13 mouse cellular contexts compared by ENCODE assay signal in the genomic region with DNA sequence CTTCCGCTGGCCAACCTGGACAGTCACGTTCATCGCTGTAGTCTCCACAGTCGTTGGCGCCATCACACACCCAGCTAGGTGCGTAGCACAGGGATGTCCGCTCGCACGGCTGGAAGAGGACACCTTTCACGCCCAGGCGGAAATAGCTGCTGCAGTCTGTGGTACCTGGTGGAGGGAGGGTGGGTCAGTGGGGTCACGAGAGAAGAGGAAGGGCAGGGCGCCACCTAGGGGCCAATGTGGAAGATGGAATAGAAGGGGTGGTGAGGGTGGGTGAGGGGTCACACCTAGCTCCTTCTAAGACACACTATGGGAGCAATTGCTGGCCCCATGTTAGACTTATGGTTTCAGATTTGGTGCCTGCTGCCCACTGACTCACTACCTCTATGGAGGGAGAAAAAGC. TPM values are rescaled to one million over a fixed set of nuclear protein-coding genes. Genes with fewer than 3 reads are reported as not detected.
A peak's percentile ranks its signal among the peaks of the same experiment; 100 is the strongest.
DNase-seq lines count a peak whose midpoint lies in the region; ATAC-seq and TF ChIP-seq lines count a peak whose summit lies in the region.
"Had no signal": no experiment of that assay in that cellular context is flagged by ENCODE, and none has a peak within 500 bp of the region (broad histone marks: within the 10 kb centered on the region; RNA-seq: fewer than 3 reads in every experiment).

No protein-coding gene starts in this region.

- no peak overlapping the region for H3K4me3 ChIP-seq in left cerebral cortex, adult 2 months
- no peak overlapping the region for H3K4me3 ChIP-seq in bone marrow macrophage, adult 2 months (ENCODE audit: insufficient read depth, low read length)
- H3K4me3 ChIP-seq: liver, embryonic 13.5 days had no signal

- no peak for TF ChIP-seq POLR2A in bone marrow macrophage, adult 2 months (IDR thresholded peaks at IDR 0.05; ENCODE audit: borderline replicate concordance, low read depth, low read length)

- DNase-seq in cerebellum, postnatal 10 days, result peak; percentile 52 to 63
- DNase-seq in cerebellum, postnatal 36 days, result no peak
- no peak for DNase-seq in left cerebral cortex, adult 2 months (ENCODE audit: extremely low spot score in 1 of 2, low spot score in 2 of 2)
- DNase-seq in left cerebral cortex, postnatal 25 days (ENCODE audit: low spot score in 2 of 2), result no peak
- peak; percentile 56 for DNase-seq in A20 (ENCODE audit: low read depth, low spot score)
- no peak for DNase-seq in heart, postnatal 14 days
- DNase-seq: kidney, adult 18-20 months; layer of hippocampus, postnatal 36 days; liver, embryonic 13.5 days; right cerebral cortex, postnatal 14 days had no signal

- peak; percentile 30 for TF ChIP-seq CTCF in left cerebral cortex, adult 2 months (IDR thresholded peaks at IDR 0.05)
- TF ChIP-seq CTCF in bone marrow macrophage, adult 2 months (IDR thresholded peaks at IDR 0.05; ENCODE audit: low read depth, low read length), result peak; percentile 67

- no peaks in the 10 kb centered on the region for H3K4me1 ChIP-seq in bone marrow macrophage, adult 2 months (ENCODE audit: control insufficient read depth, insufficient read depth, low read length)
- H3K4me1 ChIP-seq: liver, embryonic 13.5 days had no signal

- ATAC-seq in granulocyte monocyte progenitor cell, adult 5-6 weeks (replicated peaks; ENCODE audit: poor library complexity, severe bottlenecking), result no peak

- intact Hi-C loops in left cerebral cortex, adult 2 months (cut with DNase I), result no loop called here
- intact Hi-C loops in left cerebral cortex, postnatal 25 days (cut with DNase I), result no loop called here
- intact Hi-C loops in heart, postnatal 14 days (cut with DNase I), result no loop called here

- H3K27ac ChIP-seq in left cerebral cortex, adult 2 months, result no peak overlapping the region
- H3K27ac ChIP-seq in bone marrow macrophage, adult 2 months (ENCODE audit: insufficient read depth, low read depth, low read length), result no peak overlapping the region
- H3K27ac ChIP-seq: liver, embryonic 13.5 days had no signal

RNA-seq across cellular contexts. Expression of gene Nxph4, which starts 23.0 kb away (rescaled TPM):
- 1 to 10 TPM; 5.4 to 5.5 TPM for total RNA-seq in left cerebral cortex, adult 2 months (2021)
- total RNA-seq in left cerebral cortex, postnatal 25 days (2021), result 1 to 10 TPM; 5.5 to 6.9 TPM
- not detected in 2 replicates for polyA plus RNA-seq in bone marrow macrophage, adult 2 months (2012; ENCODE audit: insufficient read depth, insufficient read length, missing spikeins)
- total RNA-seq in granulocyte monocyte progenitor cell, adult 5-6 weeks (2014; fragmentation: Nextera tagmentation), result not detected in 2 replicates
- total RNA-seq in granulocyte monocyte progenitor cell, adult 5-6 weeks (2017), result not detected in 2 replicates
- total RNA-seq in heart, postnatal 14 days (2021), result 1 to 10 TPM; 1.1 TPM
- total RNA-seq: common myeloid progenitor, adult 5-6 weeks had no signal

RNA-seq across cellular contexts. Expression of gene Shmt2, which starts 35.2 kb away (rescaled TPM):
- 10 to 100 TPM; 24.1 to 26.0 TPM for total RNA-seq in left cerebral cortex, adult 2 months (2021)
- total RNA-seq in left cerebral cortex, postnatal 25 days (2021), result 10 to 100 TPM; 25.7 to 29.9 TPM
- 21.0 and 22.8 TPM in 2 replicates for polyA plus RNA-seq in bone marrow macrophage, adult 2 months (2012; ENCODE audit: insufficient read depth, insufficient read length, missing spikeins)
- total RNA-seq in granulocyte monocyte progenitor cell, adult 5-6 weeks (2014; fragmentation: Nextera tagmentation), result 126 and 187 TPM in 2 replicates
- total RNA-seq in granulocyte monocyte progenitor cell, adult 5-6 weeks (2017), result 102 and 103 TPM in 2 replicates
- 10 to 100 TPM; 38.3 to 39.2 TPM for total RNA-seq in heart, postnatal 14 days (2021)

RNA-seq across cellular contexts. Expression of gene Ndufa4l2, which starts 42.6 kb away (rescaled TPM):
- total RNA-seq in left cerebral cortex, adult 2 months (2021), result 1 to 10 TPM; 4.2 to 5.6 TPM
- total RNA-seq in left cerebral cortex, postnatal 25 days (2021), result 1 to 10 TPM; 2.9 to 6.7 TPM
- not detected in 2 replicates for polyA plus RNA-seq in bone marrow macrophage, adult 2 months (2012; ENCODE audit: insufficient read depth, insufficient read length, missing spikeins)
- 1.2 TPM in 1 of 2 replicates, not detected in the other for total RNA-seq in granulocyte monocyte progenitor cell, adult 5-6 weeks (2014; fragmentation: Nextera tagmentation)
- not detected in 2 replicates for total RNA-seq in granulocyte monocyte progenitor cell, adult 5-6 weeks (2017)
- total RNA-seq in heart, postnatal 14 days (2021), result 10 to 100 TPM; 38.3 TPM
- total RNA-seq: common myeloid progenitor, adult 5-6 weeks had no signal

RNA-seq across cellular contexts. Expression of gene Stac3, which starts 55.9 kb away (rescaled TPM):
- 1 to 10 TPM; 2.6 to 9.9 TPM for total RNA-seq in left cerebral cortex, adult 2 months (2021)
- total RNA-seq in left cerebral cortex, postnatal 25 days (2021), result 1 to 10 TPM; 4.3 to 5.6 TPM
- polyA plus RNA-seq in bone marrow macrophage, adult 2 months (2012; ENCODE audit: insufficient read depth, insufficient read length, missing spikeins), result 1.5 and 2.7 TPM in 2 replicates
- total RNA-seq in granulocyte monocyte progenitor cell, adult 5-6 weeks (2014; fragmentation: Nextera tagmentation), result 0.90 TPM in 1 of 2 replicates, not detected in the other
- 0.13 and 0.26 TPM in 2 replicates for total RNA-seq in granulocyte monocyte progenitor cell, adult 5-6 weeks (2017)
- 1 to 10 TPM in 1 of 2 experiments, under 1 TPM in 1; 0.88 to 2.1 TPM for total RNA-seq in heart, postnatal 14 days (2021)
- total RNA-seq: common myeloid progenitor, adult 5-6 weeks had no signal

Comparison
In these comparisons a context has a peak if more than half of its experiments do, and no peak if none do; other contexts are left out.
1. DNase-seq: peak in cerebellum, postnatal 10 days (2 of 2) and A20 (single experiment); none in cerebellum, postnatal 36 days (0 of 2), left cerebral cortex, adult 2 months (0 of 2), left cerebral cortex, postnatal 25 days (0 of 2) and heart, postnatal 14 days (0 of 2).
2. RNA of gene Ndufa4l2, which starts 42.6 kb away (total RNA-seq): 38.3 TPM in heart, postnatal 14 days; 2.9 to 6.7 TPM in left cerebral cortex, postnatal 25 days, 4.2 to 5.6 TPM in left cerebral cortex, adult 2 months and 1.2 TPM in granulocyte monocyte progenitor cell, adult 5-6 weeks; every median in the first group is over 4 times any median in the second.